Mouse (Mus musculus): ENCODE data around the gene Pan3. TPM values are rescaled to one million over a fixed set of nuclear protein-coding genes. Genes with fewer than 3 reads are reported as not detected.

Gene Pan3
- total and polyA plus RNA-seq, 2 experiments from 2014 or later = 28.0 to 63.9 TPM

- DNase-seq (ENCODE audit: low spot score) (no peak), ATAC-seq (ENCODE audit: insufficient read depth, low read depth) (no peak)
- Histone ChIP-seq H3K4me2 (ENCODE audit: low read depth, low read length) (no peak overlapping the region), H3K4me3 (ENCODE audit: low read depth, low read length) (no peak overlapping the region), H3K27me3 (ENCODE audit: control insufficient read depth, insufficient read depth, low read length) (no peaks in the 10 kb centered on the region), H3K4me1 (ENCODE audit: control insufficient read depth, insufficient read depth) (peaks cover 12% of the 10 kb centered on the region; the same call in 1 of the 2 replicates), H3K9ac (replicated peaks; ENCODE audit: low read depth, low read length) (no peak overlapping the region), H3K36me3 (replicated peaks; ENCODE audit: control insufficient read depth, insufficient read depth, low read length) (no peaks in the 10 kb centered on the region), H3K9me3 (replicated peaks; ENCODE audit: control insufficient read depth, low read length) (no peaks in the 10 kb centered on the region), H3K27ac (ENCODE audit: low read depth) (no peak overlapping the region)
- WGBS = 91% methylated on average over 3 of the region's 3 CpGs
- TF ChIP-seq CTCF (IDR thresholded peaks at IDR 0.05; ENCODE audit: low read depth) (no peak), EP300 (IDR thresholded peaks at IDR 0.05; ENCODE audit: low read depth) (no peak)
Measured at GRCm38 (mm10) chr5:147473856-147474255, 43.9 kb downstream of the Pan3 start.

GRCm38 (mm10) chr5:147476109-147476508 is 46.1 kb downstream of the Pan3 start:
- no peak for ATAC-seq (ENCODE audit: insufficient read depth, low read depth)
- Histone ChIP-seq H3K4me2 (ENCODE audit: low read depth, low read length) (no peak overlapping the region), H3K27me3 (ENCODE audit: control insufficient read depth, insufficient read depth, low read length) (no peaks in the 10 kb centered on the region), H3K36me3 (replicated peaks; ENCODE audit: control insufficient read depth, insufficient read depth, low read length) (no peaks in the 10 kb centered on the region), H3K4me1 (ENCODE audit: control insufficient read depth, insufficient read depth) (peaks cover 18% of the 10 kb centered on the region), H3K4me3 (ENCODE audit: low read depth, low read length) (no peak overlapping the region), H3K27ac (ENCODE audit: low read depth) (no peak overlapping the region), H3K9ac (replicated peaks; ENCODE audit: low read depth, low read length) (no peak overlapping the region), H3K9me3 (replicated peaks; ENCODE audit: control insufficient read depth, low read length) (no peaks in the 10 kb centered on the region)
- WGBS = 90% methylated on average over 5 of the region's 5 CpGs
- TF ChIP-seq EP300 (IDR thresholded peaks at IDR 0.05; ENCODE audit: low read depth) (no peak), CTCF (IDR thresholded peaks at IDR 0.05; ENCODE audit: low read depth) (no peak)
- no peak for DNase-seq (ENCODE audit: low spot score)

- no peak for ATAC-seq (ENCODE audit: insufficient read depth, low read depth)
- 93% methylated on average over 9 of the region's 9 CpGs for WGBS
- no peak overlapping the region for H3K27ac ChIP-seq (ENCODE audit: low read depth)
Measured at GRCm38 (mm10) chr5:147477106-147477505, 47.1 kb downstream of the Pan3 start.

GRCm38 (mm10) chr5:147479341-147479740 is 49.4 kb downstream of the Pan3 start:
- no peak overlapping the region for H3K27ac ChIP-seq (ENCODE audit: low read depth)
- H3K27me3 ChIP-seq (ENCODE audit: control insufficient read depth, insufficient read depth, low read length) = no peaks in the 10 kb centered on the region
- H3K9me3 ChIP-seq (replicated peaks; ENCODE audit: control insufficient read depth, low read length) = no peaks in the 10 kb centered on the region
- H3K4me2 ChIP-seq (ENCODE audit: low read depth, low read length) = no peak overlapping the region
- H3K4me1 ChIP-seq (ENCODE audit: control insufficient read depth, insufficient read depth) = peaks cover 18% of the 10 kb centered on the region
- WGBS = 63% methylated on average over 2 of the region's 2 CpGs
- no peak overlapping the region for H3K9ac ChIP-seq (replicated peaks; ENCODE audit: low read depth, low read length)
- no peak for DNase-seq (ENCODE audit: low spot score)
- H3K36me3 ChIP-seq (replicated peaks; ENCODE audit: control insufficient read depth, insufficient read depth, low read length) = no peaks in the 10 kb centered on the region
- TF ChIP-seq CTCF (IDR thresholded peaks at IDR 0.05; ENCODE audit: low read depth) (no peak), EP300 (IDR thresholded peaks at IDR 0.05; ENCODE audit: low read depth) (no peak)
- ATAC-seq (ENCODE audit: insufficient read depth, low read depth) = peak; percentile 49; the same call in 1 of the 2 replicates
- no peak overlapping the region for H3K4me3 ChIP-seq (ENCODE audit: low read depth, low read length)

More at GRCm38 (mm10) chr5:147477106-147477505, 47.1 kb downstream of the Pan3 start:
- peaks cover 18% of the 10 kb centered on the region for H3K4me1 ChIP-seq (ENCODE audit: control insufficient read depth, insufficient read depth)
- H3K36me3 ChIP-seq (replicated peaks; ENCODE audit: control insufficient read depth, insufficient read depth, low read length) = no peaks in the 10 kb centered on the region
- H3K4me3 ChIP-seq (ENCODE audit: low read depth, low read length) = no peak overlapping the region
- H3K9ac ChIP-seq (replicated peaks; ENCODE audit: low read depth, low read length) = no peak overlapping the region
- no peaks in the 10 kb centered on the region for H3K27me3 ChIP-seq (ENCODE audit: control insufficient read depth, insufficient read depth, low read length)
- no peak for TF ChIP-seq CTCF (IDR thresholded peaks at IDR 0.05; ENCODE audit: low read depth)
- no peak for TF ChIP-seq EP300 (IDR thresholded peaks at IDR 0.05; ENCODE audit: low read depth)
- no peaks in the 10 kb centered on the region for H3K9me3 ChIP-seq (replicated peaks; ENCODE audit: control insufficient read depth, low read length)
- H3K4me2 ChIP-seq (ENCODE audit: low read depth, low read length) = no peak overlapping the region
- DNase-seq (ENCODE audit: low spot score) = no peak

- Histone ChIP-seq H3K36me3 (replicated peaks; ENCODE audit: control insufficient read depth, insufficient read depth, low read length) (no peaks in the 10 kb centered on the region), H3K27me3 (ENCODE audit: control insufficient read depth, insufficient read depth, low read length) (no peaks in the 10 kb centered on the region), H3K9me3 (replicated peaks; ENCODE audit: control insufficient read depth, low read length) (no peaks in the 10 kb centered on the region), H3K9ac (replicated peaks; ENCODE audit: low read depth, low read length) (no peak overlapping the region), H3K4me1 (ENCODE audit: control insufficient read depth, insufficient read depth) (peaks cover 3% of the 10 kb centered on the region; the same call in 1 of the 2 replicates), H3K4me3 (ENCODE audit: low read depth, low read length) (no peak overlapping the region), H3K4me2 (ENCODE audit: low read depth, low read length) (no peak overlapping the region), H3K27ac (ENCODE audit: low read depth) (no peak overlapping the region)
- DNase-seq (ENCODE audit: low spot score) (no peak), ATAC-seq (ENCODE audit: insufficient read depth, low read depth) (no peak)
- TF ChIP-seq EP300 (IDR thresholded peaks at IDR 0.05; ENCODE audit: low read depth) (no peak), CTCF (IDR thresholded peaks at IDR 0.05; ENCODE audit: low read depth) (peak; percentile 24; the same call in 1 of the 2 replicates)
- 75% methylated on average over 3 of the region's 3 CpGs for WGBS
Measured at GRCm38 (mm10) chr5:147484142-147484541, 54.2 kb downstream of the Pan3 start.

GRCm38 (mm10) chr5:147489226-147489625 is 59.3 kb downstream of the Pan3 start:
- Histone ChIP-seq H3K9ac (replicated peaks; ENCODE audit: low read depth, low read length) (no peak overlapping the region), H3K36me3 (replicated peaks; ENCODE audit: control insufficient read depth, insufficient read depth, low read length) (no peaks in the 10 kb centered on the region), H3K4me2 (ENCODE audit: low read depth, low read length) (no peak overlapping the region), H3K9me3 (replicated peaks; ENCODE audit: control insufficient read depth, low read length) (no peaks in the 10 kb centered on the region), H3K27ac (ENCODE audit: low read depth) (no peak overlapping the region), H3K4me3 (ENCODE audit: low read depth, low read length) (no peak overlapping the region), H3K27me3 (ENCODE audit: control insufficient read depth, insufficient read depth, low read length) (no peaks in the 10 kb centered on the region), H3K4me1 (ENCODE audit: control insufficient read depth, insufficient read depth) (peaks cover 9% of the 10 kb centered on the region; the same call in 1 of the 2 replicates)
- WGBS = 69% methylated on average over 6 of the region's 6 CpGs
- DNase-seq (ENCODE audit: low spot score) (no peak), ATAC-seq (ENCODE audit: insufficient read depth, low read depth) (no peak)
- TF ChIP-seq EP300 (IDR thresholded peaks at IDR 0.05; ENCODE audit: low read depth) = no peak
- no peak for TF ChIP-seq CTCF (IDR thresholded peaks at IDR 0.05; ENCODE audit: low read depth)

Data from heart, postnatal 0 days (tissue).